Mouse (Mus musculus): ENCODE measurements around the gene Zeb2.

The Zeb2 gene

GRCm38 (mm10) chr2:45096638-45097247 is 20.5 kb downstream of the Zeb2 start:
- DNase-seq (ENCODE audit: low read depth): no peak

DNA sequence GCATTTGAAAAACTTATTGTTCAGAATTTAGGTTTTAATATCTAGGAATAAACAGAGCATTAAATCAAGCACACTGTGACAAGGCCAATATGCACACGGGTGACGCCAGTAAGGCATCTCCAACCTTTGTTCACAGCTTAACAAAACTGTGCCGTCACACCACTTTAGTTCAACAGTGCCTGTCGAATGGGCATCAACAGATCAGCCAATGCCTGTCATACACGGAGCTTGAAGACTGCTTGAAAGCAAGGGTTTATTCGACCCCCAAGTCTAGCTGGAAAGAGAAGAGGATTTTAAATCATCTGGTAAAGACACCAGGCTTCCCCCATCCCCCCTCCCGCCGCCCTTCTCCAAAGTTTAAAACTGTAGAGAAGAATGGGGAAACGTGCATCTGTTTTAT is 21.4 kb downstream of the Zeb2 start:
- no peak for DNase-seq (ENCODE audit: low read depth)

DNA sequence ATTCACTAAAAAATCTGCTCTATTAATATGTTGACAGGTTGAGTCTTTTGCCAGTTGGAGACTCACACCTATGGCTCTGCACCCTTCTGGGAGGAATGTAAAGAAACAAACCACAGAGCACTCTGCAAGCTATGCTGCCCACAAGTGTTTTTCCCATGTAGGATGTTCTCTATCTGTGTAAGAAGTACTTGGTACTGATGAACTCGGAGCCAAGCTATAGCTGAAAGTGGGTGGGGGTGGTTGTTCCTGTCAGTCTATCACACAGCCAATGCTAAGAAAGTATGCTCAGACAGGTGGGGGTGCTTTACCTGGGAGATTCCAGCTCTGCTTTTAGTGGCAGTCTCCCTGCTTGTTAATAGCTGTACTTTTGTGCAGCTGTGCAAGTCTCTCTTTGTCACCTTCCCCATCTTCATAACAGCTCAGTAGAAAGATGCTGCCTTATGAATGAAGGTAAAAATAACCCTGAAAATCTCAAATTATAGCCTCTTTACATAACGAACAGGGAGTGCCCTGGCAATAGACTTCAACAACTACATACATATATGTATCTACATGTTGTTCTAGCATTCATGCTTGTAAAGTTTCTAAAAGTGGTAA is 22.7 kb downstream of the Zeb2 start:
- DNase-seq (ENCODE audit: low read depth): no peak

- DNase-seq (ENCODE audit: low read depth): no peak
Observed at GRCm38 (mm10) chr2:45093479-45093878, 23.7 kb downstream of the Zeb2 start.

- no peak for DNase-seq (ENCODE audit: low read depth)
Observed at GRCm38 (mm10) chr2:45092654-45093053, 24.5 kb downstream of the Zeb2 start.

DNA sequence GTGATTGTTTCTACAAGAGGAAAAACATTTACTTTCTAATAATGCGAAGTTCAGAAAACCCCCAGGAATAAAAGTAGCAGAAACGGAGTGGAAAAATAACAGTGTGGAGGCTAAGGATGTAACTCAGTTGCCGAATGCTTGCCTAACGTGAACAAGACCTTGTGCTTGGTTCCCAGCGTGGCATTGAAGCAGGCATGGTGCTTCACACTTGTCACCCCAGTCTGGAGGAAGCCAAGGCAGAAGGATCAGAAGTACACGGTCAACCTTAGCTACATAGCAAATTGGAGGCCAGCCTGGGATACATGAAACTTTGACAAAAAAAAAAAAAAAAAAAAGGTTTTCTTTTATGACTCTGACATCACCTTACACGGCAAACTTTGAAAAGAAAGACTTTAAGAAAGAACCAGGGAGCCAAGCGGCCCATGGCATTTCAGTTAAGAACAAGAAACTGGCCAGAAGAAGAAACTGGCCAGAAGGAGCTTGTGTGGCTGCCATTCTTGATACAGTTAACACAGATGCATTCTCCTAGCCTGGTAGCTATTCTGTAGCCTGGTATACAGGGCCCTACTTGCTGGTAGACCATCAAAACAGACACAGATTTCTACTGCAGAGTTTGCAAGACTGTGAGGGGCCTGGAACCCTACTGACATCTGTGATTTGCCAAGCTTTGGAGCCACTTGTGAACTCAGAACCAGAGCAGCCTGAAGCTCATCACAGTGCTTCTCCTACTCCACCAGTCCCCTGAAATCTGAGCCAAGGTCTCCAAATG is 26.5 kb downstream of the Zeb2 start:
- no peak for DNase-seq (ENCODE audit: low read depth)

DNA sequence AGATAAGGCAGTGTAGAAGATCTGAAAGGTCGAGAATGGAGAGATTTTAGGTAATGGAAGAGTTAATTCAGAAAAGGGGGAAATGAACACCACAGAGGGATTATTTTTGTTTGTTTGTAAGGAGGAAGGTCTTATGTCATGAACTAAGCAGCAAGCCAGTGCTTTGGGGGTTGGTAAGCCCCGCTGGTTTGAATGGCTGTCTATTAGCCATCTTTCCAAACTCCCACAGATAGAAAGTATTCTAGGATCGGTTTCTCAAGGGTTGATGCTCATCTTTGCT is 28.0 kb downstream of the Zeb2 start:
- DNase-seq (ENCODE audit: low read depth): no peak

GRCm38 (mm10) chr2:45088435-45089250 is 28.6 kb downstream of the Zeb2 start:
- DNase-seq (ENCODE audit: low read depth): no peak

GRCm38 (mm10) chr2:45087208-45087607 is 30.0 kb downstream of the Zeb2 start:
- no peak for DNase-seq (ENCODE audit: low read depth)

- no peak for DNase-seq (ENCODE audit: low read depth)
Observed at GRCm38 (mm10) chr2:45085653-45086052, 31.5 kb downstream of the Zeb2 start.

- no peak for DNase-seq (ENCODE audit: low read depth)
Observed at GRCm38 (mm10) chr2:45083042-45083441, 34.2 kb downstream of the Zeb2 start.

- no peak for DNase-seq (ENCODE audit: low read depth)
Observed at GRCm38 (mm10) chr2:45081559-45081958, 35.6 kb downstream of the Zeb2 start.

GRCm38 (mm10) chr2:45077938-45078487 is 39.2 kb downstream of the Zeb2 start:
- DNase-seq (ENCODE audit: low read depth): no peak

GRCm38 (mm10) chr2:45077383-45077782 is 39.8 kb downstream of the Zeb2 start:
- DNase-seq (ENCODE audit: low read depth): no peak

- no peak for DNase-seq (ENCODE audit: low read depth)
Observed at GRCm38 (mm10) chr2:45073025-45073424, 44.2 kb downstream of the Zeb2 start.

GRCm38 (mm10) chr2:45071296-45071695 is 45.9 kb downstream of the Zeb2 start:
- DNase-seq (ENCODE audit: low read depth): no peak

DNA sequence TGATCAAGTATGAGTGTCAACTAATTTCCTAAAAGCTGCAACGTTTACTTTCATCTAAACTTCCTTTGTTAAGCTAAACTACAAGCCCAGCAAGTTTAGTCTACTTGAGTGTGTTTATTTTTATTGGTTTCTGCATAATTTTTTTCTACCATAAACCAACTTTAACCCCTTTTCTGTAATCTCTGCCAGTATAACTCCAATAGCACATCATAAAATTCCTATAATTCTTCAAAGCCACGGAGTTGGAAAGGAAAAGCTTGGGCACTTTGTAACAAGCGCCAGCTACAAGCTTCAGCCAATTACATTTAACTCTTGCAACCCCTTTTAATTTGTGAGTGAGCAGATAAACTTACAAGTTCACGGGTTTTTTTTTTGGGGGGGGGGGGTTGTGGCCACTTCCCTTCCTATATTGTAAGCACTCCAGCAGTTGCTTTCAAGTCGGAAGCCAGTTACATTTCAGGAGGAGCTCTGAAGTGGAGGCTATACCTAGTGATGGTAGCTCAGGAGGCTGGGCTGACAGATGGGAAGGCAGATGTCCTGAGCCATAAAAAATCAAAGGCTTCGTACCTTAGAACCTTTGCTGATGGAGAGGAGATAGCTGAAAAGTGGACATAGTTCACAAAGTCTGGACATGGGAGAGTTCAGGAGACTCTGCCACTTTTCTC is 46.5 kb downstream of the Zeb2 start:
- DNase-seq (ENCODE audit: low read depth): no peak

DNA sequence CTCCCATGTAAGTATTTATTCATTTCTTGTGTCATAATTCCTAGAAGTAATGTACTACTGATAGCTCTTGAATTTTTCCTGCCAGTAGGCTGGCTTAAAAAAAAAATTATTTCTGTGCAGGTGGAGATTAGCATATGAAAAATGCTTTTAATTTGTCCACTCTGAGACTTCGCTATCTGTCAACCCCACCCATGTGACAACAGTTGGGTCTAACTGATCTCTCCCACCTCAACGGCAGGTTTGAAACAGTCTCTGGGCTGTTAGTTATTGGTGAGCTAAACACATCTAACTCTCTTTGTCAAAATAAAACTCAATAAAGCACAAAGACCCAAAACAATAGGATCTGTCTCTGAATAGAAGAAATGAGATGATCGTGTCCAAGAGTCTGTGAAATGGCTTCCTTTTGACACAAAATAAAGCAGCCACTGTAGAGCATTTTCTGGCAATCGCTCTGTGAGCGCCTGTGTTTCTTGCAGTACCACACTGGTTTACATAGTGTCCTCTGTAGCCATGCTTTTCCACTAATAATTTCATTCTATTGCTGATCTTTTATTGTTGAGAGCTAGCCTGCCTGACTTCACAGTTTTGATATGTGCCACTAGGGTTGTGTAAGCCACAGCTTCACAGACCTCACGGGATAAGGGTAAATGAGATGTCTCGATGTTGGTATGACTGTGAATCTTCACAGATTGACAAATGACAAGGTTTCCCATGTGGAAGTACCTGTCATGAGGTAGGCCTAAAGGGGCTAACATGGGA is 48.2 kb downstream of the Zeb2 start:
- no peak for DNase-seq (ENCODE audit: low read depth)

- DNase-seq (ENCODE audit: low read depth): no peak
Observed at GRCm38 (mm10) chr2:45067116-45067515, 50.1 kb downstream of the Zeb2 start.

DNA sequence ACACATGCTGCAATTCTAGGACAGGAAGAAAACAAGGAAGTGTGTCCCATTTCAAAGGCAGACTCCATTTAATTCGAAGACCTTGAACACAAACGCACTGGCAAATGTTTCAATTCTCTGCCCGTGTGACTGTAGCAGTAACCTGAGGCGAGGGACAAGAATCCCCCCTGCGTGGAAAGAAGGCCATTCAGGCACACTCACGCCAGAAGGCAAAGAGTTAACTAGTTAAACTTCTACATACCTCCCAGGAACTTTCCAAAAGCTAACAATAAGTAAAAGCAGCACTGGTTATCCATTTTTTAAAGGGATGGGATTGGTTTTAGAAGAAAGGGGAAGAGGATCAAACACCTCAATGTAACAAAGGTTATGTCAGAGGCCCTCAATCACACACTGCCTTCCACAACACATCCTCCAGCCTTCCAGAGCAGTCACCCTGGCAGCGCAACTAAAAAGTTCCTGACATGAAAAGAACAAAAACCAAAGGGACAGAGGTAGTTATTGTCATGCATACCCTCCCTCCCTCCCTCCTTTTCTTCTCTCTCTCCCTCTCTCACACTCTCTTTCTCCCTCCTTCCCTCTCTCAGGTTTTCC is 53.8 kb downstream of the Zeb2 start:
- no peak for DNase-seq (ENCODE audit: low read depth)

GRCm38 (mm10) chr2:45062136-45062535 is 55.1 kb downstream of the Zeb2 start:
- no peak for DNase-seq (ENCODE audit: low read depth)
